ENCODE assay signal across 9 mouse cellular contexts in genomic region chr7:126636733-126637520, GRCm38 (mm10). TPM values are rescaled to one million over a fixed set of nuclear protein-coding genes. Genes with fewer than 3 reads are reported as not detected.
A peak's percentile ranks its signal among the peaks of the same experiment; 100 is the strongest.
DNase-seq lines count a peak whose midpoint lies in the region; ATAC-seq lines count a peak whose summit lies in the region.
"Had no signal": no experiment of that assay in that cellular context is flagged by ENCODE, and none has a peak within 500 bp of the region (broad histone marks: within the 10 kb centered on the region; RNA-seq: fewer than 3 reads in every experiment).

No protein-coding gene starts in this region.

- H3K36me3 ChIP-seq in intestine, embryonic 15.5 days = no peaks in the 10 kb centered on the region
- no peaks in the 10 kb centered on the region for H3K36me3 ChIP-seq in lung, embryonic 15.5 days

- H3K9ac ChIP-seq in intestine, embryonic 15.5 days = no peak overlapping the region
- H3K9ac ChIP-seq in lung, embryonic 15.5 days = no peak overlapping the region

- H3K27me3 ChIP-seq in intestine, embryonic 15.5 days (replicated peaks) = no peaks in the 10 kb centered on the region
- H3K27me3 ChIP-seq in lung, embryonic 15.5 days = no peaks in the 10 kb centered on the region

- peak; percentile 73 for ATAC-seq in intestine, embryonic 15.5 days
- ATAC-seq in lung, embryonic 15.5 days (ENCODE audit: borderline replicate concordance, extremely low read depth, low FRiP score, low TSS enrichment) = 0 out of 2 replicates have a peak, but pooled peaks have one; percentile 19

- WGBS in intestine, embryonic 15.5 days = 8% methylated on average over 4 of the region's 4 CpGs
- 12% methylated on average over 4 of the region's 4 CpGs for WGBS in lung, embryonic 15.5 days

- H3K27ac ChIP-seq in intestine, embryonic 15.5 days = no peak overlapping the region
- H3K27ac ChIP-seq in lung, embryonic 15.5 days = peak overlapping the region; percentile 41

- 0 out of 2 replicates have a peak, but pooled peaks cover 3% of the 10 kb centered on the region for H3K4me1 ChIP-seq in intestine, embryonic 15.5 days (replicated peaks)
- no peaks in the 10 kb centered on the region for H3K4me1 ChIP-seq in lung, embryonic 15.5 days

- H3K4me2 ChIP-seq in intestine, embryonic 15.5 days (replicated peaks) = no peak overlapping the region
- H3K4me2 ChIP-seq in lung, embryonic 15.5 days = no peak overlapping the region

- peak; percentile 37 to 82 for DNase-seq in adrenal gland, adult (ENCODE audit: inconsistent age in 2 of 2, low spot score in 1 of 2)
- DNase-seq in adrenal gland, adult 8-10 months = no peak
- peak; percentile 18 to 36 for DNase-seq in left cerebral cortex, postnatal 10 days (ENCODE audit: extremely low spot score in 1 of 2, low spot score in 2 of 2)
- no peak for DNase-seq in left cerebral cortex, postnatal 36 days (ENCODE audit: low spot score in 2 of 2)
- peak; percentile 18 for DNase-seq in adrenal gland, postnatal 25 days
- peak; percentile 63 for DNase-seq in thymus, postnatal 0 days (ENCODE audit: low spot score)

- intact Hi-C loops in left cerebral cortex, postnatal 10 days (cut with DNase I) = loop anchor here (2.0 kb wide), 1 partner anchor 50 kb away; no protein-coding TSS in a partner anchor
- intact Hi-C loops in left cerebral cortex, postnatal 36 days (cut with DNase I) = loop anchor here (2.0 kb wide), 1 partner anchor 50 kb away; no protein-coding TSS in a partner anchor

- no peak overlapping the region for H3K4me3 ChIP-seq in intestine, embryonic 15.5 days (replicated peaks)
- H3K4me3 ChIP-seq in lung, embryonic 15.5 days = no peak overlapping the region

- H3K9me3 ChIP-seq in intestine, embryonic 15.5 days = no peaks in the 10 kb centered on the region
- H3K9me3 ChIP-seq in lung, embryonic 15.5 days = no peaks in the 10 kb centered on the region

RNA-seq across cellular contexts. Expression of gene Nupr1, which starts 6.3 kb away (rescaled TPM):
- total RNA-seq in adrenal gland, adult 8-10 months (2022) = 10 to 100 TPM in 2 of 4 experiments, 1 to 10 TPM in 2; 7.9 to 17.5 (median 10.3) TPM
- total RNA-seq in left cerebral cortex, postnatal 10 days (2021) = 1 to 10 TPM; 8.7 to 8.9 TPM
- 10 to 100 TPM; 16.6 to 17.2 TPM for total RNA-seq in left cerebral cortex, postnatal 36 days (2021)
- 12.1 and 20.7 TPM in 2 replicates for total RNA-seq in adrenal gland, postnatal 25 days (2021)
- 53.4 and 111 TPM in 2 replicates for polyA plus RNA-seq in intestine, embryonic 15.5 days (2015; fragmentation: Nextera tagmentation; extraction: Ambion mirVana)
- 23.4 and 30.0 TPM in 2 replicates for polyA plus RNA-seq in lung, embryonic 15.5 days (2015; fragmentation: Nextera tagmentation; extraction: Ambion mirVana)
- 15.1 and 16.4 TPM in 2 replicates for polyA plus RNA-seq in thymus, postnatal 0 days (2015; fragmentation: Nextera tagmentation; extraction: Ambion mirVana)

RNA-seq across cellular contexts. Expression of gene Sgf29, which starts 12.2 kb away (rescaled TPM):
- total RNA-seq in adrenal gland, adult 8-10 months (2022) = 10 to 100 TPM; 30.5 to 44.4 (median 38.2) TPM
- total RNA-seq in left cerebral cortex, postnatal 10 days (2021) = 10 to 100 TPM; 32.8 to 42.3 TPM
- 10 to 100 TPM; 27.2 to 38.4 TPM for total RNA-seq in left cerebral cortex, postnatal 36 days (2021)
- 37.5 and 41.1 TPM in 2 replicates for total RNA-seq in adrenal gland, postnatal 25 days (2021)
- polyA plus RNA-seq in intestine, embryonic 15.5 days (2015; fragmentation: Nextera tagmentation; extraction: Ambion mirVana) = 45.2 and 51.7 TPM in 2 replicates
- polyA plus RNA-seq in lung, embryonic 15.5 days (2015; fragmentation: Nextera tagmentation; extraction: Ambion mirVana) = 47.3 and 54.9 TPM in 2 replicates
- 62.2 and 72.9 TPM in 2 replicates for polyA plus RNA-seq in thymus, postnatal 0 days (2015; fragmentation: Nextera tagmentation; extraction: Ambion mirVana)

RNA-seq across cellular contexts. Expression of gene Sult1a1, which starts 39.3 kb away (rescaled TPM):
- 10 to 100 TPM; 33.4 to 42.0 (median 40.2) TPM for total RNA-seq in adrenal gland, adult 8-10 months (2022)
- total RNA-seq in left cerebral cortex, postnatal 10 days (2021) = 1 to 10 TPM; 2.7 to 8.2 TPM
- total RNA-seq in left cerebral cortex, postnatal 36 days (2021) = 10 to 100 TPM in 1 of 2 experiments, 1 to 10 TPM in 1; 9.6 to 15.9 TPM
- 29.6 and 31.0 TPM in 2 replicates for total RNA-seq in adrenal gland, postnatal 25 days (2021)
- 5.5 and 6.1 TPM in 2 replicates for polyA plus RNA-seq in intestine, embryonic 15.5 days (2015; fragmentation: Nextera tagmentation; extraction: Ambion mirVana)
- polyA plus RNA-seq in lung, embryonic 15.5 days (2015; fragmentation: Nextera tagmentation; extraction: Ambion mirVana) = 5.9 and 6.8 TPM in 2 replicates
- polyA plus RNA-seq in thymus, postnatal 0 days (2015; fragmentation: Nextera tagmentation; extraction: Ambion mirVana) = 8.5 and 11.0 TPM in 2 replicates

RNA-seq across cellular contexts. Expression of gene Il27, which starts 42.2 kb away (rescaled TPM):
- not detected for total RNA-seq in adrenal gland, adult 8-10 months (2022)
- not detected for total RNA-seq in left cerebral cortex, postnatal 10 days (2021)
- not detected for total RNA-seq in left cerebral cortex, postnatal 36 days (2021)
- not detected in 2 replicates for total RNA-seq in adrenal gland, postnatal 25 days (2021)
- polyA plus RNA-seq in intestine, embryonic 15.5 days (2015; fragmentation: Nextera tagmentation; extraction: Ambion mirVana) = not detected in 2 replicates
- polyA plus RNA-seq in lung, embryonic 15.5 days (2015; fragmentation: Nextera tagmentation; extraction: Ambion mirVana) = not detected in 2 replicates
- polyA plus RNA-seq in thymus, postnatal 0 days (2015; fragmentation: Nextera tagmentation; extraction: Ambion mirVana) = 0.54 and 0.85 TPM in 2 replicates
- polyA plus RNA-seq: neural tube, embryonic 14.5 days had no signal

RNA-seq across cellular contexts. Expression of gene Cln3, which starts 51.3 kb away (rescaled TPM):
- total RNA-seq in adrenal gland, adult 8-10 months (2022) = 10 to 100 TPM; 25.6 to 55.5 (median 39.8) TPM
- 10 to 100 TPM; 21.2 to 22.1 TPM for total RNA-seq in left cerebral cortex, postnatal 10 days (2021)
- 10 to 100 TPM; 27.4 to 35.8 TPM for total RNA-seq in left cerebral cortex, postnatal 36 days (2021)
- 31.7 and 42.7 TPM in 2 replicates for total RNA-seq in adrenal gland, postnatal 25 days (2021)
- 34.4 and 34.9 TPM in 2 replicates for polyA plus RNA-seq in intestine, embryonic 15.5 days (2015; fragmentation: Nextera tagmentation; extraction: Ambion mirVana)
- polyA plus RNA-seq in lung, embryonic 15.5 days (2015; fragmentation: Nextera tagmentation; extraction: Ambion mirVana) = 27.7 and 27.9 TPM in 2 replicates
- 28.2 and 30.2 TPM in 2 replicates for polyA plus RNA-seq in thymus, postnatal 0 days (2015; fragmentation: Nextera tagmentation; extraction: Ambion mirVana)

Comparison
In these comparisons a context has a peak if more than half of its experiments do, and no peak if none do; other contexts are left out.
1. DNase-seq: peak in adrenal gland, adult (2 of 2), left cerebral cortex, postnatal 10 days (2 of 2), adrenal gland, postnatal 25 days (single experiment) and thymus, postnatal 0 days (single experiment); none in adrenal gland, adult 8-10 months (single experiment) and left cerebral cortex, postnatal 36 days (0 of 2).